Mouse (Mus musculus): ENCODE measurements at regions not wholly inside any gene's neighbourhood (a gene's known extent, or its start where the extent isn't known, plus 50 kb on each side); places are given as distances from the start of the nearest gene placed in this dataset.

GRCm38 (mm10) chr10:68606848-68607247 is 65.2 kb upstream of the Cabcoco1 start:
- no peak for DNase-seq (ENCODE audit: low spot score)

DNA sequence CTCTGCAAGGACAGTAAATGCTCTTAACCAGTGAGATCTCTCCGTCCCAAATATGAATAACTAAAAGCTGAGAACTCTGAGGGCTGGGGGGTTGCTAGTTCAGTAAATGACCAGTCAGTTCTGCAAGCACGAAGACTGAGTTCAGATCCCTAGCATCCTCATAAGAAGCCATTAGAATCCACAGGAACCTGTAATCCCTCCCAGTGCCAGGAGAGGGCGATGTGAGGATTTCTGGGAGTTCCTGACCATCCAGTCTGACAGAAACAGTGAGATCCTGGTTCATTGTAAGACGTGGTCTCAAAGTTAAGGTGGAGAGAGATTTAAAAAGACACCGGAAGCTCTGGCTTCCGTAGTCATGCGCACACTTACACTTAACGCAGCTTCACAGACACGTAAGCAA is 70.2 kb upstream of the Cabcoco1 start:
- peak; percentile 39 for DNase-seq (ENCODE audit: low spot score)

DNA sequence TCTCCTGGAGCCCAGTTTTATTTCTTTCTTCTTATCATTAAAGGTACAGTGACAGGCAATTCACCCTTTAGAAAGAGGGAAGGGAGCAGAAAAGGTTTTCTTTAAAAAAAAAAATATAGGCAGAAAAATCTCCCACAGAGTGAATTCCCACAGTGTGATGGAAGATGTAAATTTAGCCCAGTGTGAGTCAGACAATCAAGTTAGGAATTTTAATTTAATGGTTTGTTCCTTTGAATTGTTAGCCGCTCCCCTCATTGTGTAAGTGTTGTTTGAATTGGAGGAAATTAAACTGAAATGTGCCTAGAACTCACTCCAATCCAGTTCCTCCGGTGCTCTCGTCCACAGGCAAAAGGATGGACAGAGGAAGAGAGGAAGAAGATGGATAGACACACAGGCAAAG is 71.0 kb upstream of the Cabcoco1 start:
- no peak for DNase-seq (ENCODE audit: low spot score)

GRCm38 (mm10) chr10:68623786-68624185 is 82.1 kb upstream of the Cabcoco1 start:
- DNase-seq (ENCODE audit: low spot score): peak; percentile 36

DNA sequence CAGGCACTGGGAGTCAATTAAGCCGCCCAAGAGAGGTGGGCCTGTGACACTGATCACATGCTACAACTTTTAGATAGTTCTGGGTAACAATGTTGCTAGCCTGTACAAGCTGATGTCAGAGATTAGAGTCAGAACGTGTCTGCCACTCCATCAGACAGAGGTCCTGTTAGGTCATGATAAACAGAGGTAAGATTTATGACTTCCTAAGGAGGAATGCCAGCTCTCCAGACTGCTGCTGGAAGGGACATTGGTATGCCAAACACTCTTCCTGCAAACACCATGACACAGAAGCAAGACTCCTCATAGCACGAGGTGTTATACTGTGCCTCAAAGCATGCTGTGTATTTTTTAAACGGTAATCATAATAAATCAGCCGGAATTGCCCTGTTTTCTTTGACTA is 83.6 kb upstream of the Cabcoco1 start:
- DNase-seq (ENCODE audit: low spot score): peak; percentile 14

GRCm38 (mm10) chr10:68625752-68626151 is 84.1 kb upstream of the Cabcoco1 start:
- peak; percentile 35 for DNase-seq (ENCODE audit: low spot score)

DNA sequence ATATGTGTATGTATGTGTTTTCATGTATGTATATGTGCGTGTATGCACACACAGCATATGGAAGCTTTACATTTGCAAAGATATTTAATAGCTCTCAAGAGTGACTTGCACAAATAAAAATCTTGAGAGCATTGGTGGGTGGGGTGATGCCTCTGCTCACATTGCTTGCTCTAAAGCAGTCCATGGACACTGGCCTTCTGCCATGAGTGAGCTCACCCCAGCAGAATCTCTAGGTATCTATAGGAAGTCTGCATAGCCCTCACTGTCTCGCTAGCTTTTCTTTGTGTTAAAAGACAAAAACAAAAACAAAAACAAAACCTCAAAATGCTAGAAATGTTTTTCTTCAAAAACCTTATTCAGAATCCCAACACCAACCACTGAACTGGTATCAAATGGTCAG is 87.8 kb upstream of the Cabcoco1 start:
- no peak for DNase-seq (ENCODE audit: low spot score)

- DNase-seq (ENCODE audit: low spot score): no peak
Measured at GRCm38 (mm10) chr10:68633180-68633579, 90.3 kb upstream of the Tmem26 start.

GRCm38 (mm10) chr10:68652700-68653099 is 70.7 kb upstream of the Tmem26 start:
- DNase-seq (ENCODE audit: low spot score): no peak

DNA sequence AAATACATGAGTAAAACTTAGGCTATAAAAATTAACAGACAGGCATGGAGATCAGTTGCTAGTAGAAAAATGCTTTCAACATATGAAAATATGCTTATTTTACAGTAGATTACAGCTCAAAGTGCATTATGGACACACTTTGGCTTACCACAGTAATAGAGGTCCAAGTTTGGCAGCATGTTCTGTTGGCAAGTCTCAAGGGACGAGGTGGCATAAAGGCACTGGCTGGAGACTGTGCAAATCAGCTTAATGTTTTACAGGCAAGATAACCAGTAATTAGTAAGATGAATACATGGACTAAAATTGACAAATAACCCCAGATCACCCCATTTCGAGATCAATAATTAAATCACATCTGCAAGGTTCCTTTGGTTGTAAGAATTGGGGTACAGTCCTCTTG is 68.0 kb upstream of the Tmem26 start:
- DNase-seq (ENCODE audit: low spot score): no peak

DNA sequence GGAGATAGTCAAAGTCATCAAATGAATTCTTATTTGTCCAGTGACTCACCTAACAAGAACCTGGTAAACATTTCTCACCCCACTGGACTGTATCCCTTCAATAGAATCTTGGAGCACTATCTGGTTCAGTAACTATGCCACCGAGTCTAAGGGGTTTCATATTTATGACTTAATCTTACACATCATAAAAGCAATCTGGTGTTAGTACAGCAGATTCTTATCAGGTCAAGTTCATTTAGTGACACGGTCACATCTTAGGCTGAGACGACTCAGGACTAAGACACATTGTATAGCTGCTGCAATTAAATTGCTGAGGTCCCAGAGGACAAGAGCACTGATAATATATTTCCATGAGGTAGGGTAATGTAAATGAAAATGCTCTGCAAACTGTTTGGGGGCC is 57.4 kb upstream of the Tmem26 start:
- DNase-seq (ENCODE audit: low spot score): no peak

- DNase-seq (ENCODE audit: low spot score): no peak
Measured at GRCm38 (mm10) chr10:68669330-68669729, 54.1 kb upstream of the Tmem26 start.

- no peak for DNase-seq (ENCODE audit: low spot score)
Measured at GRCm38 (mm10) chr10:68669992-68670391, 53.5 kb upstream of the Tmem26 start.

GRCm38 (mm10) chr10:68672291-68672690 is 51.2 kb upstream of the Tmem26 start:
- DNase-seq (ENCODE audit: low spot score): peak; percentile 23

GRCm38 (mm10) chr10:68673102-68673872 is 50.2 kb upstream of the Tmem26 start:
- no peak for DNase-seq (ENCODE audit: low spot score)

Data from embryo, embryonic 10.5 days (tissue).